Mouse (Mus musculus): ENCODE results near the gene Htra1.

DNA sequence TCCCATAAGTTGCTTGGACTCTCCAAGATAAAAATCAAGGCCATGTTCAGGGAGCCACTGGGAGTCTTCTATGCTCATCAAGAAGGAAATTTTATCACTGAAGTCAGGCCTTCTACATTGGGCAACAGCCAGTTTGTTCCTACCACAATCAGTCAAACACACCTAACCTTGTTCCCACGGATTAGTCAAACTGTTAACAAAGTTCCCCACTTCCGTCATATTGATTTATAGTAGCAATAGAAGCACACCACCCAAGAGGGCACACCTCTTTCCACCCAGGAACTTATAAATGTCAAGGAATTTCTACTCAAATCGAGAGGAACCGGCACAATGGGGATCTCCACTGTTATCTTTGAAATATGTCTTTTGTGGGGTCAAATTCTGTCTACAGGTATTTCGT is 95.8 kb downstream of the Htra1 start, which contains the start of gene Dmbt1:
- TF ChIP-seq GATA1 (IDR thresholded peaks at IDR 0.05; ENCODE audit: borderline replicate concordance, low read length) (no peak), FLI1 (IDR thresholded peaks at IDR 0.05; ENCODE audit: low read length) (no peak)

Measured in megakaryocyte, embryonic 14.5 days (primary cell).